21 mouse cellular contexts compared by ENCODE assay signal in the genomic region with DNA sequence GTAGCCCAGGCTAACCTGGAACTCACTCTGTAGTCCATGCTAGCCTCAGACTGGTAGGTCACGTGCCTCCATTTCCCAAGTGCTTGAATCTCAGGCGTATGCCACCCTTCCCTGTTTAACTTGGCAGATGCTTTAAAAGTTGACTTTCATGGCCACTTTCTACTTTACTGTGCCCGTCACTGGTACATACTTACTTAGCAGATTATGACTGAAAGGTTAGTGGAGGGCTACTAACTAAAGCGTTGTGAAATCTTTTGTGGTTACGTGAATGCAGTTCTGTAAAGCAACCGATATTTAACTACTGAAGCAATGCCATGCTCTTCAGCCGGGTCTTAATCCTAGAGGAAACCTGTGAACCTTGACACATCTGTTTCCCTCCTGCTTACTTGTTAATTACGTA. TPM values are rescaled to one million over a fixed set of nuclear protein-coding genes. Genes with fewer than 3 reads are reported as not detected.
DNase-seq lines count a peak whose midpoint lies in the region; ATAC-seq and TF ChIP-seq lines count a peak whose summit lies in the region.
"Had no signal": no experiment of that assay in that cellular context is flagged by ENCODE, and none has a peak within 500 bp of the region (broad histone marks: within the 10 kb centered on the region; RNA-seq: fewer than 3 reads in every experiment).

No protein-coding gene starts in this region.

- H3K36me3 ChIP-seq in lung, postnatal 0 days (ENCODE audit: insufficient read depth, low read length) = no peaks in the 10 kb centered on the region
- no peaks in the 10 kb centered on the region for H3K36me3 ChIP-seq in embryonic facial prominence, embryonic 10.5 days (replicated peaks)
- H3K36me3 ChIP-seq: embryonic facial prominence, embryonic 12.5 days; heart, embryonic 13.5 days; hindbrain, embryonic 12.5 days had no signal

- peak; percentile 57 for DNase-seq in lung, postnatal 0 days (ENCODE audit: low spot score)
- DNase-seq in lung, postnatal 10 days = no peak
- no peak for DNase-seq in Patski (ENCODE audit: low read depth, low spot score)
- DNase-seq in embryonic facial prominence, embryonic 10.5 days (ENCODE audit: low spot score) = no peak
- DNase-seq: adrenal gland, postnatal 14 days; B cell, adult 2 months; cerebellum, adult 11-12 months; cerebellum, adult 9-10 months; embryo, embryonic 11 days; forebrain, postnatal 0 days; gastrocnemius, postnatal 14 days; heart, postnatal 4 days had no signal

- TF ChIP-seq EP300 in lung, postnatal 0 days (IDR thresholded peaks at IDR 0.05) = no peak

- TF ChIP-seq CTCF in lung, postnatal 0 days (IDR thresholded peaks at IDR 0.05) = no peak
- TF ChIP-seq CTCF in Patski (IDR thresholded peaks at IDR 0.05) = no peak
- no peak for TF ChIP-seq CTCF in embryonic fibroblast, embryonic 13.5 days (IDR thresholded peaks at IDR 0.05; ENCODE audit: borderline replicate concordance, insufficient read depth, low read length)

- H3K4me3 ChIP-seq in lung, postnatal 0 days (ENCODE audit: low read depth, low read length) = no peak overlapping the region
- no peak overlapping the region for H3K4me3 ChIP-seq in embryonic fibroblast, embryonic 13.5 days (ENCODE audit: insufficient read depth, low read length)
- H3K4me3 ChIP-seq in embryonic facial prominence, embryonic 10.5 days = no peak overlapping the region
- H3K4me3 ChIP-seq: embryonic facial prominence, embryonic 12.5 days; forebrain, embryonic 13.5 days; heart, embryonic 13.5 days; hindbrain, embryonic 12.5 days had no signal

- H3K4me1 ChIP-seq in lung, postnatal 0 days (ENCODE audit: insufficient read depth, low read depth, low read length) = no peaks in the 10 kb centered on the region
- H3K4me1 ChIP-seq in embryonic fibroblast, embryonic 13.5 days (ENCODE audit: control insufficient read depth, insufficient read depth, low read length) = peaks cover 8% of the 10 kb centered on the region
- peaks cover 15% of the 10 kb centered on the region for H3K4me1 ChIP-seq in embryonic facial prominence, embryonic 10.5 days
- H3K4me1 ChIP-seq: hindbrain, embryonic 12.5 days had no signal

- peak; percentile 47 for ATAC-seq in lung, postnatal 0 days
- ATAC-seq in Patski = peak; percentile 49
- no peak for ATAC-seq in CD4-positive, CD25-positive, alpha-beta regulatory T cell, adult 4 months
- ATAC-seq: activated CD4-positive, CD25-positive, alpha-beta regulatory T cell, adult 4 months; forebrain, embryonic 13.5 days; forebrain, postnatal 0 days; hindbrain, embryonic 16.5 days; inflammation-experienced regulatory T-cells, adult 6 months had no signal

- CTCF ChIA-PET in Patski (lab: Charles Lee) = interaction anchor here (1.2 to 4.5 kb wide), 3 partner anchors 12 to 31 kb away, joined by 3 to 19 read pairs (median 6); a partner anchor contains a TSS

- 57% methylated on average over 8 of the region's 8 CpGs for WGBS in lung, postnatal 0 days
- 79% methylated on average over 8 of the region's 8 CpGs for WGBS in embryonic facial prominence, embryonic 10.5 days

- H3K27ac ChIP-seq in lung, postnatal 0 days (ENCODE audit: low read length) = 0 out of 2 replicates have a peak overlapping the region, but pooled peaks have one; percentile 51
- peak overlapping the region; percentile 45; the same call in 1 of the 2 replicates for H3K27ac ChIP-seq in embryonic fibroblast, embryonic 13.5 days (ENCODE audit: insufficient read depth, low read length)
- H3K27ac ChIP-seq in embryonic facial prominence, embryonic 10.5 days (replicated peaks) = no peak overlapping the region
- H3K27ac ChIP-seq: embryonic facial prominence, embryonic 12.5 days; forebrain, embryonic 13.5 days; heart, embryonic 13.5 days; hindbrain, embryonic 12.5 days had no signal

- H3K4me2 ChIP-seq in lung, postnatal 0 days (replicated peaks; ENCODE audit: low read depth, low read length) = no peak overlapping the region
- H3K4me2 ChIP-seq: embryonic facial prominence, embryonic 12.5 days; forebrain, embryonic 13.5 days; heart, embryonic 13.5 days; hindbrain, embryonic 12.5 days had no signal

- H3K9ac ChIP-seq in lung, postnatal 0 days (replicated peaks; ENCODE audit: low read depth) = no peak overlapping the region
- H3K9ac ChIP-seq: embryonic facial prominence, embryonic 12.5 days; forebrain, embryonic 13.5 days; forebrain, postnatal 0 days; heart, embryonic 13.5 days; hindbrain, embryonic 12.5 days had no signal

- in situ Hi-C loops in Patski (cut with MboI; ENCODE audit: low pct_unique_long_range_greater_than_20kb) = no loop called here

- no peaks in the 10 kb centered on the region for H3K27me3 ChIP-seq in lung, postnatal 0 days (replicated peaks; ENCODE audit: insufficient read depth, low read length)
- H3K27me3 ChIP-seq in Patski = no peaks in the 10 kb centered on the region
- no peaks in the 10 kb centered on the region for H3K27me3 ChIP-seq in embryonic facial prominence, embryonic 10.5 days (replicated peaks; ENCODE audit: low read depth, poor library complexity, severe bottlenecking)
- H3K27me3 ChIP-seq: embryonic facial prominence, embryonic 12.5 days; forebrain, embryonic 13.5 days; heart, embryonic 13.5 days; hindbrain, embryonic 12.5 days had no signal

- POLR2A ChIA-PET in Patski (lab: Charles Lee) = interaction anchor here (1.2 kb wide), 1 partner anchor 16 kb away, joined by 5 read pairs; no protein-coding TSS in a partner anchor

- no peaks in the 10 kb centered on the region for H3K9me3 ChIP-seq in lung, postnatal 0 days (ENCODE audit: low read length)
- H3K9me3 ChIP-seq in embryonic facial prominence, embryonic 10.5 days = no peaks in the 10 kb centered on the region
- H3K9me3 ChIP-seq: embryonic facial prominence, embryonic 12.5 days; forebrain, embryonic 13.5 days; heart, embryonic 13.5 days; hindbrain, embryonic 12.5 days had no signal

- no peak for TF ChIP-seq POLR2A in embryonic fibroblast, embryonic 13.5 days (IDR thresholded peaks at IDR 0.05; ENCODE audit: low read depth, low read length)

RNA-seq across cellular contexts. Expression of a gene that starts 30.5 kb away (rescaled TPM):
- 2.4 and 2.8 TPM in 2 replicates for polyA plus RNA-seq in lung, postnatal 0 days (2015; fragmentation: Nextera tagmentation; extraction: Ambion mirVana)
- polyA plus RNA-seq in Patski (2021) = 53.2 TPM
- 9.3 and 9.8 TPM in 2 replicates for polyA plus RNA-seq in embryonic fibroblast, embryonic 13.5 days (2011; ENCODE audit: insufficient read length, low read depth, missing spikeins)
- 2.3 and 3.0 TPM in 2 replicates for polyA plus RNA-seq in embryonic facial prominence, embryonic 10.5 days (2016; fragmentation: Nextera tagmentation; extraction: Ambion mirVana)
- under 1 TPM; 0.42 to 0.61 TPM for polyA plus RNA-seq in CD4-positive, CD25-positive, alpha-beta regulatory T cell, adult 4 months (2017; shearing (Covaris generic))
